Mouse (Mus musculus) heart, postnatal 0 days (tissue): ENCODE results near the gene Map2k1.

Source experiments
- CTCF ChIP-seq: IDR thresholded peaks from 2 replicates; pipeline ENCODE4 v1.5.1; 2016; ENCODE audit warnings: antibody characterized with exemption, control low read depth, low read depth
- EP300 ChIP-seq: IDR thresholded peaks from 2 replicates; pipeline ENCODE4 v1.6.1; 2016; ENCODE audit warnings: antibody characterized with exemption, low read depth

DNA sequence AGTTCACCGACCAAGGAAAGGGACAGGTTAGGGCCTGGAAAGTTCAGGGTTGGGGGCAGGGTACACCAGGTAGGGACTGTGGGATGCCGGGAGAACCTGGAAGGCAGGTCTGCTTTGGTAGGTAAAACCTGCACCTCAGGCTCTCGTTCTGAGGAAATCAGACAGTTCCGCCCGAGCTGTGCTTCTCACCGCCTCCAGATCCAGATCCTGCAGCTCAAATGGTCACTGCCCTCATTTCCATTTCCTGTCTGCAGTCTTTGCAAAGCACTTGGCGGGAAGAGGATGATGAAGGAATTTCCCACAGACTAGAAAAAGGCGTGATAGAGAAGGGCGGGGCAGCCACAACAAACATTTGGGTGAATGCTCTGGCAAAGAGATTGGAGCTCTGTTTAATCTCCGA lies 14.8 kb upstream of the Map2k1 start:
- no peak for TF ChIP-seq EP300
- TF ChIP-seq CTCF: no peak
